Mouse (Mus musculus): Measurements from ENCODE around the gene Aspa. TPM values are rescaled to one million over a fixed set of nuclear protein-coding genes. Genes with fewer than 3 reads are reported as not detected.
A peak's percentile ranks its signal among the peaks of the same experiment; 100 is the strongest.

Aspa gene
- 29.1 and 46.1 TPM in 2 replicates for polyA plus RNA-seq (2012; rRNA removed)

DNA sequence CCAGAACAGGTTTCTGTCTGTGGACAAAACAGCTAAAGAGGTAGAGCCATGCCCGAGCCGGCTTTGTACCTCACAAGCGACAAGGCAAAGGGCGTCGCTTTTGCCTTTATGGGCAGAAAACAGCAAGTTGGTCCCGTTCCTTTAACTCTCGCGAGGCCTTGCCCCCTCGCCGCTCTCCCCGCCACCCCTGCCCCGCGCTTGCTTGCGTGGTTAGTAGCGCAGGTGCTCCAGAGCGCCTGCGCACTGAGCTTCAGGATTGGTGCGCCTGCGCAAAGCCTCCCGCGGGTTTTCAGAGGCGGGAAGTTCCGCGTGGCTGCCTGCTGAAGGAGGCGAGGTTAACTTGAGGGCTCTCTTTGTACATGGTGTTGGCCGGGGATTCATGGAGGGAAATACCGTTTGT is at the start of gene Aspa, which contains the start of the genes Gm49340 and Spata22:
Gene Aspa, minus strand, starts transcription at position 155 of the 400 bp plus-strand sequence.
Gene Gm49340, plus strand, starts transcription at position 300 of the 400 bp plus-strand sequence.
Gene Spata22, plus strand, starts transcription at position 300 of the 400 bp plus-strand sequence.
- peaks cover 6% of the 10 kb centered on the region; the same call in 1 of the 2 replicates for H3K4me1 ChIP-seq (ENCODE audit: control insufficient read depth, insufficient read depth, low read length)
- no peak within 1 kb of the TSS for H3K27ac ChIP-seq (ENCODE audit: insufficient read depth, low read depth, low read length)
- no peak for TF ChIP-seq CTCF (conservative IDR thresholded peaks at IDR 0.05; ENCODE audit: insufficient read depth, insufficient read length, low read depth, low read length)
- no peak for TF ChIP-seq POLR2A (IDR thresholded peaks at IDR 0.05; ENCODE audit: low read depth, low read length)
- WGBS = 86% methylated on average over 27 of the region's 27 CpGs
- H3K27me3 ChIP-seq (replicated peaks; ENCODE audit: control insufficient read depth, insufficient read depth, low read length) = no peaks in the 10 kb centered on the region
- no peak for DNase-seq
- no peak within 1 kb of the TSS for H3K4me3 ChIP-seq (ENCODE audit: insufficient read depth, low read depth, low read length)
- no peaks in the 10 kb centered on the region for H3K36me3 ChIP-seq (ENCODE audit: control insufficient read depth, insufficient read depth, low read length)

GRCm38 (mm10) chr11:73370946-73371345 is 41.5 kb upstream of the Aspa start, which contains the start of gene Olfr376:
Gene Olfr376 (plus strand): TSS chr11:73371246.
- no peak for TF ChIP-seq POLR2A (IDR thresholded peaks at IDR 0.05; ENCODE audit: low read depth, low read length)
- no peak for TF ChIP-seq CTCF (conservative IDR thresholded peaks at IDR 0.05; ENCODE audit: insufficient read depth, insufficient read length, low read depth, low read length)
- Histone ChIP-seq H3K36me3 (ENCODE audit: control insufficient read depth, insufficient read depth, low read length) (no peaks in the 10 kb centered on the region), H3K4me3 (ENCODE audit: insufficient read depth, low read depth, low read length) (no peak within 1 kb of the TSS), H3K4me1 (ENCODE audit: control insufficient read depth, insufficient read depth, low read length) (no peaks in the 10 kb centered on the region), H3K27me3 (replicated peaks; ENCODE audit: control insufficient read depth, insufficient read depth, low read length) (no peaks in the 10 kb centered on the region), H3K27ac (ENCODE audit: insufficient read depth, low read depth, low read length) (no peak within 1 kb of the TSS)
- DNase-seq = no peak
- 81% methylated on average over 2 of the region's 2 CpGs for WGBS

- no peaks in the 10 kb centered on the region for H3K36me3 ChIP-seq (ENCODE audit: control insufficient read depth, insufficient read depth, low read length)
- no peak within 1 kb of the TSS for H3K4me3 ChIP-seq (ENCODE audit: insufficient read depth, low read depth, low read length)
- TF ChIP-seq POLR2A (IDR thresholded peaks at IDR 0.05; ENCODE audit: low read depth, low read length) (no peak), CTCF (conservative IDR thresholded peaks at IDR 0.05; ENCODE audit: insufficient read depth, insufficient read length, low read depth, low read length) (no peak)
- no peaks in the 10 kb centered on the region for H3K27me3 ChIP-seq (replicated peaks; ENCODE audit: control insufficient read depth, insufficient read depth, low read length)
- H3K27ac ChIP-seq (ENCODE audit: insufficient read depth, low read depth, low read length) = no peak within 1 kb of the TSS
- H3K4me1 ChIP-seq (ENCODE audit: control insufficient read depth, insufficient read depth, low read length) = no peaks in the 10 kb centered on the region
- DNase-seq = no peak
- 57% methylated on average over 3 of the region's 3 CpGs for WGBS
These were observed 21.1 kb upstream of the Aspa start, which contains the start of gene Olfr20 for GRCm38 (mm10) chr11:73350483-73350882. Gene Olfr20 (plus strand): TSS chr11:73350783.

GRCm38 (mm10) chr11:73336919-73337318 is 7.5 kb upstream of the Aspa start:
- Histone ChIP-seq H3K4me1 (ENCODE audit: control insufficient read depth, insufficient read depth, low read length) (no peaks in the 10 kb centered on the region), H3K4me3 (ENCODE audit: insufficient read depth, low read depth, low read length) (no peak overlapping the region), H3K36me3 (ENCODE audit: control insufficient read depth, insufficient read depth, low read length) (no peaks in the 10 kb centered on the region), H3K27me3 (replicated peaks; ENCODE audit: control insufficient read depth, insufficient read depth, low read length) (no peaks in the 10 kb centered on the region), H3K27ac (ENCODE audit: insufficient read depth, low read depth, low read length) (no peak overlapping the region)
- WGBS = 67% methylated on average over 4 of the region's 4 CpGs
- no peak for TF ChIP-seq CTCF (conservative IDR thresholded peaks at IDR 0.05; ENCODE audit: insufficient read depth, insufficient read length, low read depth, low read length)
- TF ChIP-seq POLR2A (IDR thresholded peaks at IDR 0.05; ENCODE audit: low read depth, low read length) = no peak
- DNase-seq = no peak

DNA sequence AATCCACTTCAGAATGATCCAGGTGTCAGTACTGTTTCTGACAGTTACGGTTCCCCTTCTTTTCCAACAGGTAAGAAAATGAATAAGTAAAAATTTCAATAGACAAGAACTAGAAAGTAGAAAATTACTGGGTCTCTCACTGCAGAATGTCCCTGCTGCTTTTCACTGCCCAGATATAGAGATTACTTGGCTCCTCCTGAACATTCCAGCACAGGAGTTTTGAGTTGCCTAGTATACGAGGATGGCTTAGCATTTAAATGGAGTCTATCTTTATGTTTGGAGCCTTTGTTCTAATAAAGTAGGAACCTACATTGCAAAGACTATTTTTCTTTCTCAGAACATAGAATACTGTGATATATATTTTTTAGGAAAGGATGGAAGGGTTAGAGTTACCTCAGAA is 4.0 kb upstream of the Aspa start:
- no peak for DNase-seq
- TF ChIP-seq CTCF (conservative IDR thresholded peaks at IDR 0.05; ENCODE audit: insufficient read depth, insufficient read length, low read depth, low read length) (no peak), POLR2A (IDR thresholded peaks at IDR 0.05; ENCODE audit: low read depth, low read length) (no peak)
- Histone ChIP-seq H3K36me3 (ENCODE audit: control insufficient read depth, insufficient read depth, low read length) (no peaks in the 10 kb centered on the region), H3K4me3 (ENCODE audit: insufficient read depth, low read depth, low read length) (no peak overlapping the region), H3K27me3 (replicated peaks; ENCODE audit: control insufficient read depth, insufficient read depth, low read length) (no peaks in the 10 kb centered on the region), H3K27ac (ENCODE audit: insufficient read depth, low read depth, low read length) (no peak overlapping the region), H3K4me1 (ENCODE audit: control insufficient read depth, insufficient read depth, low read length) (no peaks in the 10 kb centered on the region)
- WGBS = 77% methylated on average over 2 of the region's 2 CpGs

- Histone ChIP-seq H3K4me1 (ENCODE audit: control insufficient read depth, insufficient read depth, low read length) (peaks cover 6% of the 10 kb centered on the region; the same call in 1 of the 2 replicates), H3K27me3 (replicated peaks; ENCODE audit: control insufficient read depth, insufficient read depth, low read length) (no peaks in the 10 kb centered on the region), H3K36me3 (ENCODE audit: control insufficient read depth, insufficient read depth, low read length) (no peaks in the 10 kb centered on the region; the same call in 1 of the 2 replicates), H3K27ac (ENCODE audit: insufficient read depth, low read depth, low read length) (peak overlapping the region; percentile 56), H3K4me3 (ENCODE audit: insufficient read depth, low read depth, low read length) (no peak overlapping the region)
- 47% methylated on average over 4 of the region's 4 CpGs for WGBS
- DNase-seq = no peak
- TF ChIP-seq CTCF (conservative IDR thresholded peaks at IDR 0.05; ENCODE audit: insufficient read depth, insufficient read length, low read depth, low read length) = no peak
- TF ChIP-seq POLR2A (IDR thresholded peaks at IDR 0.05; ENCODE audit: low read depth, low read length) = no peak
These were observed 2.0 kb downstream of the Aspa start for GRCm38 (mm10) chr11:73327361-73327760.

DNA sequence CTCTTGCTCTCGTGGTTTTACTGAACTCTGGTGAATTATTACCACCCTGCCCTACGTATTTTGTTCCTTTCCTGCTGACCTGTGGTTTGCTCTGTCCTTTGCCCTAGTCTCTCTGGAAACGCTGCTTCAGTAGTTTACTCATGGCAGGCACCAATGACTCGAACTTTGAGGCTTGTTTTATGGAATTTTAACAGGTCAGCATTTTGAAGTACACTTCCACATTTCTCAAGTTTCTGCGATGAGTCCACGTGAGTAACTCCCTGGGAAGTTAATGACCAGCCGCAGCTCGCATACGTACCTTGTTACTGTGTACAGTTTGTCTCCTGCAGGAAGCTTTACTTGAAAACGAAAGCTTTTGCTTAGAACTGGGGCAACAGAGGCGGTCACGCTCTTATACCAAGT is 2.9 kb downstream of the Aspa start:
- peak; percentile 94 for DNase-seq
- H3K4me1 ChIP-seq (ENCODE audit: control insufficient read depth, insufficient read depth, low read length) = peaks cover 6% of the 10 kb centered on the region; the same call in 1 of the 2 replicates
- H3K36me3 ChIP-seq (ENCODE audit: control insufficient read depth, insufficient read depth, low read length) = no peaks in the 10 kb centered on the region; the same call in 1 of the 2 replicates
- no peaks in the 10 kb centered on the region for H3K27me3 ChIP-seq (replicated peaks; ENCODE audit: control insufficient read depth, insufficient read depth, low read length)
- H3K4me3 ChIP-seq (ENCODE audit: insufficient read depth, low read depth, low read length) = peak overlapping the region; percentile 20; the same call in 1 of the 2 replicates
- peak overlapping the region; percentile 71 for H3K27ac ChIP-seq (ENCODE audit: insufficient read depth, low read depth, low read length)
- no peak for TF ChIP-seq CTCF (conservative IDR thresholded peaks at IDR 0.05; ENCODE audit: insufficient read depth, insufficient read length, low read depth, low read length)
- TF ChIP-seq POLR2A (IDR thresholded peaks at IDR 0.05; ENCODE audit: low read depth, low read length) = no peak
- 6% methylated on average over 12 of the region's 12 CpGs for WGBS

All from kidney, adult 2 months (tissue).